ENCODE assay signal across 27 mouse cellular contexts in genomic region chr9:82552726-82553125, GRCm38 (mm10).
DNase-seq lines count a peak whose midpoint lies in the region; ATAC-seq and TF ChIP-seq lines count a peak whose summit lies in the region.
"Had no signal": no experiment of that assay in that cellular context is flagged by ENCODE, and none has a peak within 500 bp of the region (broad histone marks: within the 10 kb centered on the region; RNA-seq: fewer than 3 reads in every experiment).

No protein-coding gene starts in this region.

- DNase-seq in hindbrain, embryonic 14.5 days (ENCODE audit: low spot score): no peak
- DNase-seq in hindbrain, postnatal 0 days (ENCODE audit: low spot score): no peak
- DNase-seq in brain, embryonic 14.5 days (ENCODE audit: low read depth): peak; percentile 13
- DNase-seq in lung, adult 18-20 months: no peak
- no peak for DNase-seq in kidney, adult 18-20 months
- DNase-seq: adrenal gland, postnatal 10 days; cerebellum, adult 11 months; cerebellum, adult 9-10 months; cerebellum, postnatal 36 days; gastrocnemius, postnatal 14 days; heart, postnatal 14 days; kidney, adult 2 months; liver, embryonic 13.5 days; lung, adult 2 months; lung, postnatal 10 days; right cerebral cortex, adult 18-20 months; thymus, adult 18-20 months; thymus, postnatal 36 days had no signal

- H3K4me3 ChIP-seq in hindbrain, embryonic 14.5 days (replicated peaks; ENCODE audit: low read length): no peak overlapping the region
- H3K4me3 ChIP-seq in hindbrain, postnatal 0 days (ENCODE audit: low read length): no peak overlapping the region
- no peak overlapping the region for H3K4me3 ChIP-seq in midbrain, embryonic 15.5 days
- H3K4me3 ChIP-seq in neural tube, embryonic 14.5 days (ENCODE audit: low read depth, low read length): no peak overlapping the region
- H3K4me3 ChIP-seq: forebrain, embryonic 13.5 days; hindbrain, embryonic 10.5 days; limb, embryonic 15.5 days; liver, embryonic 13.5 days had no signal

- no peaks in the 10 kb centered on the region for H3K9me3 ChIP-seq in hindbrain, embryonic 14.5 days (ENCODE audit: control insufficient read depth, low read length)
- H3K9me3 ChIP-seq in hindbrain, postnatal 0 days (ENCODE audit: low read length): no peaks in the 10 kb centered on the region
- H3K9me3 ChIP-seq in midbrain, embryonic 15.5 days: no peaks in the 10 kb centered on the region
- no peaks in the 10 kb centered on the region for H3K9me3 ChIP-seq in neural tube, embryonic 14.5 days (ENCODE audit: control insufficient read depth, low read length)
- H3K9me3 ChIP-seq: forebrain, embryonic 13.5 days; hindbrain, embryonic 10.5 days; limb, embryonic 15.5 days; liver, embryonic 13.5 days had no signal

- H3K9ac ChIP-seq in hindbrain, embryonic 14.5 days: no peak overlapping the region
- no peak overlapping the region for H3K9ac ChIP-seq in hindbrain, postnatal 0 days (replicated peaks; ENCODE audit: low read length)
- H3K9ac ChIP-seq in midbrain, embryonic 15.5 days: no peak overlapping the region
- H3K9ac ChIP-seq in neural tube, embryonic 14.5 days (replicated peaks; ENCODE audit: low read depth, low read length): no peak overlapping the region
- H3K9ac ChIP-seq: forebrain, embryonic 13.5 days; limb, embryonic 15.5 days; liver, embryonic 13.5 days had no signal

- WGBS in hindbrain, embryonic 14.5 days: 72% methylated on average over 6 of the region's 6 CpGs
- WGBS in hindbrain, postnatal 0 days: 77% methylated on average over 6 of the region's 6 CpGs
- 58% methylated on average over 6 of the region's 6 CpGs for WGBS in midbrain, embryonic 15.5 days
- 55% methylated on average over 6 of the region's 6 CpGs for WGBS in neural tube, embryonic 14.5 days

- H3K27me3 ChIP-seq in hindbrain, embryonic 14.5 days (ENCODE audit: control insufficient read depth, insufficient read depth, low read length): no peaks in the 10 kb centered on the region
- no peaks in the 10 kb centered on the region for H3K27me3 ChIP-seq in hindbrain, postnatal 0 days (ENCODE audit: insufficient read depth, low read length)
- H3K27me3 ChIP-seq in midbrain, embryonic 15.5 days (replicated peaks): no peaks in the 10 kb centered on the region
- no peaks in the 10 kb centered on the region for H3K27me3 ChIP-seq in neural tube, embryonic 14.5 days (ENCODE audit: control insufficient read depth, insufficient read depth, low read length)
- H3K27me3 ChIP-seq: forebrain, embryonic 13.5 days; limb, embryonic 15.5 days; liver, embryonic 13.5 days; Patski had no signal

- no peak for TF ChIP-seq CTCF in hindbrain, postnatal 0 days (IDR thresholded peaks at IDR 0.05; ENCODE audit: low read depth)
- no peak for TF ChIP-seq CTCF in brain, embryonic 14.5 days (IDR thresholded peaks at IDR 0.05; ENCODE audit: borderline replicate concordance, extremely low read depth, insufficient read depth, insufficient read length)

- no peak overlapping the region for H3K4me2 ChIP-seq in hindbrain, embryonic 14.5 days (replicated peaks)
- no peak overlapping the region for H3K4me2 ChIP-seq in hindbrain, postnatal 0 days (ENCODE audit: low read depth, low read length)
- no peak overlapping the region for H3K4me2 ChIP-seq in midbrain, embryonic 15.5 days
- no peak overlapping the region for H3K4me2 ChIP-seq in neural tube, embryonic 14.5 days (ENCODE audit: low read depth, low read length)
- H3K4me2 ChIP-seq: forebrain, embryonic 13.5 days; limb, embryonic 15.5 days; liver, embryonic 13.5 days had no signal

- no peak for TF ChIP-seq POLR2A in brain, embryonic 14.5 days (IDR thresholded peaks at IDR 0.05; ENCODE audit: borderline replicate concordance, extremely low read depth, insufficient read depth, insufficient read length, poor library complexity, severe bottlenecking)

- peak; percentile 72 for ATAC-seq in hindbrain, embryonic 14.5 days (ENCODE audit: low FRiP score)
- no peak for ATAC-seq in hindbrain, postnatal 0 days
- peak; percentile 67 for ATAC-seq in midbrain, embryonic 15.5 days (replicated peaks)
- peak; percentile 69 for ATAC-seq in neural tube, embryonic 14.5 days (ENCODE audit: low read depth)
- ATAC-seq: forebrain, embryonic 13.5 days; Patski had no signal

- no peaks in the 10 kb centered on the region for H3K36me3 ChIP-seq in hindbrain, embryonic 14.5 days (replicated peaks; ENCODE audit: control insufficient read depth, insufficient read depth)
- no peaks in the 10 kb centered on the region for H3K36me3 ChIP-seq in hindbrain, postnatal 0 days (ENCODE audit: insufficient read depth, low read length)
- no peaks in the 10 kb centered on the region for H3K36me3 ChIP-seq in midbrain, embryonic 15.5 days (replicated peaks)
- no peaks in the 10 kb centered on the region for H3K36me3 ChIP-seq in neural tube, embryonic 14.5 days (ENCODE audit: control insufficient read depth, insufficient read depth, low read length)
- H3K36me3 ChIP-seq: hindbrain, embryonic 10.5 days; limb, embryonic 15.5 days; liver, embryonic 13.5 days had no signal

- no peak overlapping the region for H3K27ac ChIP-seq in hindbrain, embryonic 14.5 days
- no peak overlapping the region for H3K27ac ChIP-seq in hindbrain, postnatal 0 days
- no peak overlapping the region for H3K27ac ChIP-seq in midbrain, embryonic 15.5 days
- H3K27ac ChIP-seq in neural tube, embryonic 14.5 days (ENCODE audit: low read depth, low read length): no peak overlapping the region
- H3K27ac ChIP-seq: forebrain, embryonic 13.5 days; hindbrain, embryonic 10.5 days; kidney, postnatal 0 days; limb, embryonic 15.5 days; liver, embryonic 13.5 days; macrophage; stomach, postnatal 0 days had no signal

- H3K4me1 ChIP-seq in hindbrain, embryonic 14.5 days (replicated peaks; ENCODE audit: control insufficient read depth, insufficient read depth, low read length): no peaks in the 10 kb centered on the region; the same call in 1 of the 2 replicates
- H3K4me1 ChIP-seq in hindbrain, postnatal 0 days (ENCODE audit: insufficient read depth, low read length): no peaks in the 10 kb centered on the region
- no peaks in the 10 kb centered on the region for H3K4me1 ChIP-seq in midbrain, embryonic 15.5 days
- H3K4me1 ChIP-seq in neural tube, embryonic 14.5 days (ENCODE audit: control insufficient read depth, insufficient read depth, low read length): no peaks in the 10 kb centered on the region
- H3K4me1 ChIP-seq: forebrain, embryonic 13.5 days; limb, embryonic 15.5 days; liver, embryonic 13.5 days had no signal
